Mouse (Mus musculus) midbrain, postnatal 0 days (tissue): ENCODE measurements at regions not wholly inside any gene's neighbourhood (a gene's known extent, or its start where the extent isn't known, plus 50 kb on each side); places are given as distances from the start of the nearest gene placed in this dataset.

Experiments
- ATAC-seq: fragments of 200-750 bp; cut with Nextera tagmentation; 2 replicates; pipeline ENCODE4 v1.8.0; 2017; ENCODE audit warnings: moderate number of reproducible peaks, mild to moderate bottlenecking, moderate TSS enrichment, moderate library complexity; ENCODE audit not compliant: low FRiP score
- DNase-seq: peaks from one replicate; pipeline ENCODE4 v3.0.0-alpha.2; 2015; ENCODE audit warnings: low spot score
- H3K27ac ChIP-seq: fragments of 300-500 bp; sonication (generic); 2 replicates; pipeline ENCODE4 v1.5.1; 2014; ENCODE audit warnings: low read depth, mild to moderate bottlenecking, low read length, mixed read lengths
- H3K27me3 ChIP-seq: fragments of 300-500 bp; sonication (generic); 2 replicates; pipeline ENCODE4 v1.6.1; 2014; ENCODE audit warnings: low read length, control low read depth, mixed read lengths; ENCODE audit not compliant: insufficient read depth
- H3K36me3 ChIP-seq: fragments of 300-500 bp; sonication (generic); 2 replicates; pipeline ENCODE4 v1.6.1; 2014; ENCODE audit warnings: low read length, control low read depth, mixed read lengths; ENCODE audit not compliant: insufficient read depth
- H3K4me1 ChIP-seq: fragments of 300-500 bp; sonication (generic); 2 replicates; pipeline ENCODE4 v1.6.1; 2014; ENCODE audit warnings: mild to moderate bottlenecking, control low read depth, antibody characterized with exemption, low read length, mixed read lengths; ENCODE audit not compliant: insufficient read depth
- H3K4me2 ChIP-seq: fragments of 300-500 bp; sonication (generic); 2 replicates; pipeline ENCODE4 v1.6.1; 2014; ENCODE audit warnings: low read depth, mild to moderate bottlenecking, low read length, mixed read lengths; ENCODE audit not compliant: poor library complexity, severe bottlenecking
- H3K4me3 ChIP-seq: fragments of 300-500 bp; sonication (generic); 2 replicates; pipeline ENCODE4 v1.5.1; 2014; ENCODE audit warnings: low read depth, mild to moderate bottlenecking, low read length, moderate library complexity
- H3K9ac ChIP-seq: fragments of 300-500 bp; sonication (generic); replicated peaks from 2 replicates; pipeline ENCODE4 v1.6.1; 2014; ENCODE audit warnings: mild to moderate bottlenecking, low read length, moderate library complexity, mixed read lengths; ENCODE audit not compliant: poor library complexity, severe bottlenecking
- H3K9me3 ChIP-seq: fragments of 300-500 bp; sonication (generic); 2 replicates; pipeline ENCODE4 v1.6.1; 2016; ENCODE audit warnings: low read length, control low read depth
- CTCF ChIP-seq: IDR thresholded peaks from 2 replicates; pipeline ENCODE4 v1.5.1; 2016; ENCODE audit warnings: antibody characterized with exemption, mild to moderate bottlenecking
- WGBS: fragments of 180-500 bp; shearing (Covaris S2); extraction: QIAGEN DNeasy Blood & Tissue Kit; methylation state at CpG from one replicate; pipeline ENCODE4 v1.1.7; 2014; 5-methylcytosine and 5-hydroxymethylcytosine counted together

DNA sequence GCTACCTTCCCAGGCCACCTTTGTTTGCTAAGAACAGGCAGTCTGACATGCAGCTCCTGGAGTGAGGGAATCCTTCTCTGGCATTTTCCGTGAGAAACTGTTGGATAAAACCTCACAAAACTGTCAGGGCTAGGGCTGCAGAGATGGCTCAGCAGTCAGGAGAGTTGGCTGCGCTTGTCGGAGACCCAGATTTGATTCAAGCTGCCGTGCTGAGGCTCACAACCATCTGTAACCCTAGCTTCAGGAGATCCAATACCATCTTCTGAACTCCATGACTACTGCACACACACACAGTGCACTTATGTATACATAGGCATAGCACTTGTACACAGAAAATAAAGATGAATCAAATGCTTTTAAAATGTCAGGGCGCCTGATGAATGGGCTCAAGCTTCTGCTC lies 82.5 kb downstream of the Asb1 start:
- no peak for DNase-seq
- H3K9me3 ChIP-seq: no peaks in the 10 kb centered on the region
- H3K4me2 ChIP-seq: no peak overlapping the region
- WGBS: 86% methylated on average over 5 of the region's 5 CpGs
- no peaks in the 10 kb centered on the region for H3K27me3 ChIP-seq
- no peaks in the 10 kb centered on the region for H3K4me1 ChIP-seq
- no peak overlapping the region for H3K4me3 ChIP-seq
- no peaks in the 10 kb centered on the region for H3K36me3 ChIP-seq
- no peak for TF ChIP-seq CTCF
- no peak overlapping the region for H3K27ac ChIP-seq
- no peak for ATAC-seq
- H3K9ac ChIP-seq: no peak overlapping the region

DNA sequence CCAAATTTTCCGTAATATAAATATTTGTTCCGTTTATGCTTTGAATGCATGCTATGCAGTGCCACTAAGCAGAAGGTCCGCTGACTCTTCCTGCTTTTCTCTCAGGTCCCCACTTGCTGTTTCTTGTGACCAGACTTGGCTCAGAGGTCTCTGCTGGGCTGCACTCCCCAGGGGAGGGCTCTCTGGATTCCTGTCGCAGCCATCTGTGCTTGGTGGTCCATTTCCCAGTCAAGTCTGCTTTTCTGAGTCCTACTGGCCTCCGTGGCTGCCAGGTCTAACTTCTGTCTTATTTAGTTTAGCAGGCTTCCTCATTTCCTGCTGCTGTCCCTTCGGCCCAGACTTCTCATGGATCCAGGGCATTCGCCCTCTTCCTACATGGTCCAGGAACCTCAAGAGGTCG lies 83.7 kb downstream of the Asb1 start:
- WGBS: 70% methylated on average over 8 of the region's 8 CpGs
- Histone ChIP-seq H3K4me3 (no peak overlapping the region), H3K9ac (no peak overlapping the region), H3K36me3 (no peaks in the 10 kb centered on the region), H3K9me3 (no peaks in the 10 kb centered on the region), H3K27me3 (no peaks in the 10 kb centered on the region), H3K27ac (no peak overlapping the region), H3K4me1 (no peaks in the 10 kb centered on the region), H3K4me2 (no peak overlapping the region)
- TF ChIP-seq CTCF: no peak
- ATAC-seq (no peak), DNase-seq (peak; percentile 31)

- peak; percentile 47 for DNase-seq
- Histone ChIP-seq H3K9ac (no peak overlapping the region), H3K9me3 (no peaks in the 10 kb centered on the region), H3K27ac (peak overlapping the region; percentile 18; the same call in 1 of the 2 replicates), H3K4me2 (no peak overlapping the region), H3K4me1 (no peaks in the 10 kb centered on the region), H3K4me3 (no peak overlapping the region), H3K27me3 (no peaks in the 10 kb centered on the region), H3K36me3 (no peaks in the 10 kb centered on the region)
- WGBS: 49% methylated on average over 11 of the region's 11 CpGs
- TF ChIP-seq CTCF: no peak
- ATAC-seq: 0 out of 2 replicates have a peak, but pooled peaks have one; percentile 34
These were observed 84.4 kb downstream of the Asb1 start for GRCm38 (mm10) chr1:91624531-91625300.

GRCm38 (mm10) chr1:91626090-91626489 lies 85.7 kb downstream of the Asb1 start:
- WGBS: 62% methylated on average over 11 of the region's 11 CpGs
- ATAC-seq: no peak; the same call in 1 of the 2 replicates

GRCm38 (mm10) chr1:91630206-91630605 lies 89.9 kb downstream of the Asb1 start:
- 63% methylated on average over 12 of the region's 12 CpGs for WGBS
- H3K36me3 ChIP-seq: no peaks in the 10 kb centered on the region
- no peaks in the 10 kb centered on the region for H3K9me3 ChIP-seq
- ATAC-seq (no peak), DNase-seq (no peak)
- no peak for TF ChIP-seq CTCF
- no peak overlapping the region for H3K4me2 ChIP-seq
- no peak overlapping the region for H3K27ac ChIP-seq
- no peaks in the 10 kb centered on the region for H3K4me1 ChIP-seq
- H3K27me3 ChIP-seq: no peaks in the 10 kb centered on the region
- no peak overlapping the region for H3K4me3 ChIP-seq
- H3K9ac ChIP-seq: no peak overlapping the region

More at GRCm38 (mm10) chr1:91626090-91626489, 85.7 kb downstream of the Asb1 start:
- Histone ChIP-seq H3K4me3 (no peak overlapping the region), H3K36me3 (no peaks in the 10 kb centered on the region), H3K27ac (no peak overlapping the region), H3K27me3 (no peaks in the 10 kb centered on the region), H3K4me2 (no peak overlapping the region), H3K9ac (no peak overlapping the region), H3K4me1 (no peaks in the 10 kb centered on the region), H3K9me3 (no peaks in the 10 kb centered on the region)
- no peak for TF ChIP-seq CTCF
- DNase-seq: peak; percentile 33

DNA sequence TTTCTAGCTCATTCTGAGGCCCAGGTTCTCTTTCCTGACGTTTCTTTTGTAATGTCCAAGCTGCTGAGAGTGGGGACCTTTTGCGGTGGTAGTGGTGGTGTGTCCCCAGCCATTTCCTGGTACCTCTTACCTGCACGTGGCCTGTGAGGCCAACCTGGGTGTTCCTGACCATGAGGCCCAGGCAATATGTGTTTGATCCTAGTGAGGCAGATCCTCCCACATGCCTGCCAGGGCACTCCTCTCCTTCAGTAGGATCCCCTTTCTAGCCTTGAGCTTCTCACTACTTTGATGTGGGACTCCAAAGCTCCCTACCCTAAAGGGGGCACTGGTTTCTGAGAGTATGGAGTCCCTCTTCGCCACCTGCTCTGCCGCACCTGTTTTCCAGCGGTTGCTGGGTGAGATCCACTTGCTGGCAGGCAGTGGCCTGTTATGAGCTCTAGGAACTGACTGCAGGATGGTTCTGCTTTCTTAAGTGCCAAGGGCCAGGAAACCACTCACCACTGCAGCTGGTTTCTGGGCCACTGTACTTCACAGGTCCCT lies 90.6 kb downstream of the Asb1 start:
- H3K36me3 ChIP-seq: no peaks in the 10 kb centered on the region
- no peaks in the 10 kb centered on the region for H3K27me3 ChIP-seq
- no peak for DNase-seq
- no peak overlapping the region for H3K4me3 ChIP-seq
- no peak for TF ChIP-seq CTCF
- H3K9ac ChIP-seq: no peak overlapping the region
- 88% methylated on average over 6 of the region's 6 CpGs for WGBS
- no peak overlapping the region for H3K4me2 ChIP-seq
- ATAC-seq: no peak
- H3K9me3 ChIP-seq: no peaks in the 10 kb centered on the region
- no peak overlapping the region for H3K27ac ChIP-seq
- H3K4me1 ChIP-seq: no peaks in the 10 kb centered on the region
